Mouse (Mus musculus) forebrain, embryonic 16.5 days (tissue): ENCODE measurements around the gene Sec1. TPM values are rescaled to one million over a fixed set of nuclear protein-coding genes. Genes with fewer than 3 reads are reported as not detected.
A peak's percentile ranks its signal among the peaks of the same experiment; 100 is the strongest.

Experiments used
- ATAC-seq: fragments of 200-750 bp; cut with Nextera tagmentation; 2 replicates; pipeline ENCODE4 v1.8.0; 2017; ENCODE audit warnings: mild to moderate bottlenecking, moderate library complexity
- H3K27ac ChIP-seq: fragments of 300-500 bp; sonication (generic); 2 replicates; pipeline ENCODE4 v1.5.1; 2014; ENCODE audit warnings: low read length, control low read depth
- H3K27me3 ChIP-seq: fragments of 300-500 bp; sonication (generic); replicated peaks from 2 replicates; pipeline ENCODE4 v1.6.1; 2014; ENCODE audit warnings: low read length; ENCODE audit not compliant: control insufficient read depth, insufficient read depth
- H3K36me3 ChIP-seq: fragments of 300-500 bp; sonication (generic); 2 replicates; pipeline ENCODE4 v1.6.1; 2014; ENCODE audit not compliant: control insufficient read depth, insufficient read depth
- H3K4me1 ChIP-seq: fragments of 300-500 bp; sonication (generic); replicated peaks from 2 replicates; pipeline ENCODE4 v1.6.1; 2014; ENCODE audit warnings: low read length; ENCODE audit not compliant: control insufficient read depth, insufficient read depth
- H3K4me2 ChIP-seq: fragments of 300-500 bp; sonication (generic); 2 replicates; pipeline ENCODE4 v1.6.1; 2014; ENCODE audit warnings: mild to moderate bottlenecking, low read length, control low read depth
- H3K4me3 ChIP-seq: fragments of 300-500 bp; sonication (generic); replicated peaks from 2 replicates; pipeline ENCODE4 v1.5.1; 2014; ENCODE audit warnings: mild to moderate bottlenecking, low read length, control low read depth
- H3K9ac ChIP-seq: fragments of 300-500 bp; sonication (generic); replicated peaks from 2 replicates; pipeline ENCODE4 v1.6.1; 2014; ENCODE audit warnings: low read depth, low read length, control low read depth
- H3K9me3 ChIP-seq: fragments of 300-500 bp; sonication (generic); 2 replicates; pipeline ENCODE4 v1.6.1; 2016; ENCODE audit warnings: low read length; ENCODE audit not compliant: control insufficient read depth
- WGBS: fragments of 180-500 bp; shearing (Covaris S2); extraction: QIAGEN DNeasy Blood & Tissue Kit; methylation state at CpG from one replicate; pipeline ENCODE4 v1.1.7; 2014; 5-methylcytosine and 5-hydroxymethylcytosine counted together
- polyA plus RNA-seq: library from polyadenylated mRNA; unstranded; fragments of >200 nt; fragmentation: Nextera tagmentation; extraction: Ambion mirVana; gene quantifications from 2 replicates; pipeline ENCODE4 v1.2.1, GENCODE M21; 2015

Sec1 gene
- polyA plus RNA-seq, 1 experiment from 2014 or later: 0.10 TPM

- no peak for ATAC-seq
- H3K9me3 ChIP-seq: no peaks in the 10 kb centered on the region
- 92% methylated on average over 15 of the region's 16 CpGs for WGBS
- H3K27ac ChIP-seq: no peak overlapping the region
- H3K27me3 ChIP-seq: no peaks in the 10 kb centered on the region
- H3K9ac ChIP-seq: no peak overlapping the region
- no peak overlapping the region for H3K4me2 ChIP-seq
- no peak overlapping the region for H3K4me3 ChIP-seq
- H3K4me1 ChIP-seq: peaks cover 34% of the 10 kb centered on the region
- peaks cover 26% of the 10 kb centered on the region for H3K36me3 ChIP-seq
Measured at GRCm38 (mm10) chr7:45719738-45720412, 25.7 kb upstream of the Sec1 start.

GRCm38 (mm10) chr7:45719180-45719579 lies 25.0 kb upstream of the Sec1 start:
- WGBS: 78% methylated on average over 10 of the region's 10 CpGs
- Histone ChIP-seq H3K36me3 (peaks cover 21% of the 10 kb centered on the region), H3K4me2 (peak overlapping the region; percentile 86), H3K9ac (peak overlapping the region; percentile 68), H3K4me3 (peak overlapping the region; percentile 63), H3K27ac (no peak overlapping the region), H3K9me3 (no peaks in the 10 kb centered on the region), H3K4me1 (peaks cover 39% of the 10 kb centered on the region), H3K27me3 (no peaks in the 10 kb centered on the region)
- no peak for ATAC-seq

GRCm38 (mm10) chr7:45718331-45718730 lies 24.1 kb upstream of the Sec1 start:
- H3K4me3 ChIP-seq: peak overlapping the region; percentile 63
- peak overlapping the region; percentile 86 for H3K4me2 ChIP-seq
- peak overlapping the region; percentile 92 for H3K27ac ChIP-seq
- H3K27me3 ChIP-seq: no peaks in the 10 kb centered on the region
- peaks cover 18% of the 10 kb centered on the region for H3K36me3 ChIP-seq
- no peaks in the 10 kb centered on the region for H3K9me3 ChIP-seq
- peaks cover 43% of the 10 kb centered on the region for H3K4me1 ChIP-seq
- H3K9ac ChIP-seq: peak overlapping the region; percentile 68
- 0% methylated on average over 20 of the region's 20 CpGs for WGBS
- ATAC-seq: no peak

- H3K4me1 ChIP-seq: peaks cover 43% of the 10 kb centered on the region
- peaks cover 21% of the 10 kb centered on the region for H3K36me3 ChIP-seq
- H3K27ac ChIP-seq: peak within 1 kb of the TSS; percentile 92
- peak within 1 kb of the TSS; percentile 63 for H3K4me3 ChIP-seq
- no peaks in the 10 kb centered on the region for H3K9me3 ChIP-seq
- ATAC-seq: peak; percentile 75
- under 1% methylated on average over 40 of the region's 41 CpGs for WGBS
- no peaks in the 10 kb centered on the region for H3K27me3 ChIP-seq
- peak within 1 kb of the TSS; percentile 85 for H3K9ac ChIP-seq
- H3K4me2 ChIP-seq: peak within 1 kb of the TSS; percentile 86
Measured at GRCm38 (mm10) chr7:45717918-45718297, 23.7 kb upstream of the Sec1 start, which contains the start of gene Sphk2. TSS of gene Sphk2 (minus strand) at chr7:45718002.

- Histone ChIP-seq H3K4me2 (peak overlapping the region; percentile 68), H3K4me1 (peaks cover 43% of the 10 kb centered on the region)
- 9% methylated on average over 31 of the region's 31 CpGs for WGBS
Measured at GRCm38 (mm10) chr7:45716952-45717917, 23.0 kb upstream of the Sec1 start.

GRCm38 (mm10) chr7:45716460-45716857 lies 22.3 kb upstream of the Sec1 start:
- no peak for ATAC-seq
- no peak overlapping the region for H3K9ac ChIP-seq
- no peak overlapping the region for H3K27ac ChIP-seq
- peaks cover 43% of the 10 kb centered on the region for H3K4me1 ChIP-seq
- WGBS: 94% methylated on average over 3 of the region's 3 CpGs
- H3K9me3 ChIP-seq: no peaks in the 10 kb centered on the region
- H3K4me3 ChIP-seq: peak overlapping the region; percentile 9; the same call in 1 of the 2 replicates
- peak overlapping the region; percentile 68 for H3K4me2 ChIP-seq
- H3K36me3 ChIP-seq: peaks cover 31% of the 10 kb centered on the region
- H3K27me3 ChIP-seq: no peaks in the 10 kb centered on the region

More at GRCm38 (mm10) chr7:45716952-45717917, 23.0 kb upstream of the Sec1 start:
- H3K36me3 ChIP-seq: peaks cover 24% of the 10 kb centered on the region
- 0 out of 2 replicates have a peak, but pooled peaks have one; percentile 3 for ATAC-seq
- H3K4me3 ChIP-seq: peak overlapping the region; percentile 63
- H3K9me3 ChIP-seq: no peaks in the 10 kb centered on the region
- H3K27me3 ChIP-seq: no peaks in the 10 kb centered on the region
- peak overlapping the region; percentile 86 for H3K27ac ChIP-seq
- H3K9ac ChIP-seq: peak overlapping the region; percentile 85

GRCm38 (mm10) chr7:45715741-45716459 lies 21.7 kb upstream of the Sec1 start:
- peak overlapping the region; percentile 60 for H3K27ac ChIP-seq
- no peaks in the 10 kb centered on the region for H3K27me3 ChIP-seq
- H3K4me1 ChIP-seq: peaks cover 43% of the 10 kb centered on the region
- peak overlapping the region; percentile 75 for H3K4me2 ChIP-seq
- H3K9ac ChIP-seq: peak overlapping the region; percentile 14; the same call in 1 of the 2 replicates
- peaks cover 31% of the 10 kb centered on the region for H3K36me3 ChIP-seq
- H3K4me3 ChIP-seq: peak overlapping the region; percentile 64
- no peaks in the 10 kb centered on the region for H3K9me3 ChIP-seq
- 83% methylated on average over 19 of the region's 19 CpGs for WGBS
- ATAC-seq: no peak

GRCm38 (mm10) chr7:45715090-45715708 lies 21.0 kb upstream of the Sec1 start, which contains the start of gene Rpl18:
TSS of gene Rpl18 (plus strand) at chr7:45715457.
- peak; percentile 94 for ATAC-seq
- no peaks in the 10 kb centered on the region for H3K27me3 ChIP-seq
- peak within 1 kb of the TSS; percentile 68 for H3K9ac ChIP-seq
- H3K4me3 ChIP-seq: peak within 1 kb of the TSS; percentile 64
- peak within 1 kb of the TSS; percentile 75 for H3K4me2 ChIP-seq
- WGBS: 8% methylated on average over 33 of the region's 34 CpGs
- peaks cover 43% of the 10 kb centered on the region for H3K4me1 ChIP-seq
- H3K9me3 ChIP-seq: no peaks in the 10 kb centered on the region
- H3K36me3 ChIP-seq: peaks cover 36% of the 10 kb centered on the region
- peak within 1 kb of the TSS; percentile 60 for H3K27ac ChIP-seq
